Mouse (Mus musculus) liver, embryonic 18 days (tissue): ENCODE measurements around the gene Acsl5. TPM values are rescaled to one million over a fixed set of nuclear protein-coding genes. Genes with fewer than 3 reads are reported as not detected.

Source experiments
- polyA plus RNA-seq: library from polyadenylated mRNA; depleted of rRNA; stranded (reverse); fragments of >200 nt; gene quantifications from 2 replicates; pipeline ENCODE4 v1.2.3, GENCODE M21; 2012; rRNA removed

Gene Acsl5
- polyA plus RNA-seq = 212 and 362 TPM in 2 replicates

GRCm38 (mm10) chr19:55251383-55252124, at the start of gene Acsl5:
Gene Acsl5, plus strand, starts transcription at chr19:55251938.

GRCm38 (mm10) chr19:55241186-55241645, 10.5 kb upstream of the Acsl5 start, which contains the start of gene Gucy2g:
Gene Gucy2g, minus strand, starts transcription at chr19:55241236.

GRCm38 (mm10) chr19:55315452-55316108, 63.8 kb downstream of the Acsl5 start, which contains the start of gene Zdhhc6:
Gene Zdhhc6, minus strand, starts transcription at chr19:55316032.

GRCm38 (mm10) chr19:55316109-55316714, 64.5 kb downstream of the Acsl5 start, which contains the start of gene Vti1a:
Gene Vti1a, plus strand, starts transcription at chr19:55316295.

Other genes with a start within 250 kb of the Acsl5 start
- 54.6 and 75.6 TPM in 2 replicates for gene Gpam, start 124.7 kb upstream of the Acsl5 start, polyA plus RNA-seq
- gene Tectb, start 71.2 kb upstream of the Acsl5 start, polyA plus RNA-seq = 0.42 and 0.49 TPM in 2 replicates
- 0.01 and 0.02 TPM in 2 replicates for gene Gucy2g, start 10.7 kb upstream of the Acsl5 start, polyA plus RNA-seq
- 12.7 and 14.5 TPM in 2 replicates for gene Zdhhc6, start 64.1 kb downstream of the Acsl5 start, polyA plus RNA-seq
- gene Vti1a, start 64.4 kb downstream of the Acsl5 start, polyA plus RNA-seq = 5.0 and 5.5 TPM in 2 replicates